Mouse (Mus musculus): ENCODE data around the gene Gm2007.
"Not testable (repeated sequence)": the region's sequence is repeated elsewhere in the genome, so short reads cannot be mapped to it uniquely, and the experiment has no call there.

The Gm2007 gene

GRCm38 (mm10) chr2:175741237-175741636, at the start of gene Gm2007:
TSS of gene Gm2007 (plus strand) at chr2:175741537.
- DNase-seq (ENCODE audit: extremely low read depth, low read depth, low spot score) = not testable (repeated sequence)

- DNase-seq (ENCODE audit: extremely low read depth, low read depth, low spot score) = not testable (repeated sequence)
These were observed 37.8 kb upstream of the Gm2007 start, which contains the start of gene Zfp969 for GRCm38 (mm10) chr2:175703546-175703945. TSS of gene Zfp969 (minus strand) at chr2:175703646.

GRCm38 (mm10) chr2:175800993-175801392, 59.7 kb downstream of the Gm2007 start, which contains the start of gene Gm14288:
TSS of gene Gm14288 (minus strand) at chr2:175801093.
- not testable (repeated sequence) for DNase-seq (ENCODE audit: extremely low read depth, low read depth, low spot score)
